Mouse (Mus musculus) layer of hippocampus, adult 6 months (tissue): Measurements from ENCODE around the gene Sspn. TPM values are rescaled to one million over a fixed set of nuclear protein-coding genes. Genes with fewer than 3 reads are reported as not detected.

Source experiments
- long read RNA-seq, 2 experiments: library from polyadenylated mRNA; unstranded; transcript quantifications; one replicate each; pipeline ENCODE4 v2.0.0; 2019 to 2020
- polyA plus RNA-seq: library from polyadenylated mRNA; unstranded; fragments of <200 nt; fragmentation: Nextera tagmentation; gene quantifications from 2 replicates; pipeline ENCODE4 v1.2.3, GENCODE M21; 2021

The Sspn gene
- polyA plus RNA-seq = 3.7 and 4.7 TPM in 2 replicates
- long read RNA-seq, experiment 1, full-length matches to known transcripts = 13 of 15 reads
- long read RNA-seq, experiment 1, partial matches to known transcripts = 0 of 15 reads
- long read RNA-seq, experiment 1, other reads (novel, unspliced or antisense) = 2 of 15 reads
- long read RNA-seq, experiment 2, full-length matches to known transcripts = 33 of 46 reads
- long read RNA-seq, experiment 2, partial matches to known transcripts = 0 of 46 reads
- long read RNA-seq, experiment 2, other reads (novel, unspliced or antisense) = 13 of 46 reads

GRCm38 (mm10) chr6:145931341-145931740, at the start of gene Sspn:
Gene Sspn, plus strand, starts transcription at chr6:145931641.

Other genes starting within 250 kb of the Sspn start
- gene Rassf8, start 184.9 kb upstream of the Sspn start, polyA plus RNA-seq = 2.6 and 4.4 TPM in 2 replicates
- 24.9 and 43.2 TPM in 2 replicates for gene Bhlhe41, start 66.1 kb upstream of the Sspn start, polyA plus RNA-seq